Mouse (Mus musculus): Measurements from ENCODE around the gene Phrf1. TPM values are rescaled to one million over a fixed set of nuclear protein-coding genes. Genes with fewer than 3 reads are reported as not detected.

Phrf1 gene
- polyA plus RNA-seq, 1 experiment from 2014 or later: 114 TPM

DNA sequence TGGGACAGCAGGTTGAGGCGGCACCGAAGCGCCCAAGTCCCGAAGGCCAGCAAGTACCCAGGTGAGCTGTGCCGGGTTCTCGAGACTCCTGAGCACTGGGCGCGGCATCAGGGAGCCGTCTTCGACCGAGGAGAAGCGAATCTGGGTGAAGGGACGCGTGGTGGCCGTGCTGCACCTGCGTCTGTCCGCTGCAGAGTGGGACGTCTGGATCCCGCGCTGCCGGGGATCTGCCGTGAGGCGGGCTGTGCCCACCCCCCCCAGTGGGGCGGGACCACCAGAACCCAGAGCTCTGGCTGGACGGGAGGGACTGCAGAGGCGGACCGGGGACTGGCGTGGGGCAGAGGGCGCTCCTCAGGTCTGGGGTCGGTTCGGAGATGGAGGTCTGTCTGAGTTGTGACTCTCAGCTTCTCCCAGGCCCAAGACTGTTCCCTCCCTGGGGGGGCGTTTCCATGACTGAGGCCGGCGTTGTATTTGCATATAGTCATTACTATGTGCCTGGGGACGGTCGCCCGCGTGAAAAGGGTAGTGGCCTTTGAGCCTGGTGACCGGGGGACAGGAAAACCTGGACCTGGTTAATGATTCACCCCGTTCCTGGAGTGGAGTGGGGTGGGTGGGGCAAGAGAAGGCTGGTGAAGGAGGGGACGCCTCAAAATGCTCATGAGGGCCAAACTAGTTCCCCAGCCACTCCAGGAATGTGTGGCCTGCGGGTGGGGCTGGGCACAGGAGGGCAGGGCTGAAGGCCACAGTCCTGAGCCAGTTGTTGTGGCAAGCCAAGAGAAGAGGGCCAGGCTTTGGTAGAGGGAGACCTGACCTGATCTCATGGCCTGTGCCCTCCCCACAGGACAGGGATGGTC is 12.5 kb upstream of the Phrf1 start:
- Histone ChIP-seq H3K4me1 (peaks cover 73% of the 10 kb centered on the region), H3K27ac (replicated peaks) (peak overlapping the region; percentile 97), H3K9me3 (replicated peaks) (no peaks in the 10 kb centered on the region), H3K4me3 (peak overlapping the region; percentile 81), H3K27me3 (ENCODE audit: low read depth, poor library complexity, severe bottlenecking) (no peaks in the 10 kb centered on the region), H3K36me3 (peaks cover 37% of the 10 kb centered on the region)
- WGBS: under 1% methylated on average over 42 of the region's 42 CpGs
- DNase-seq (ENCODE audit: low spot score): no peak

GRCm38 (mm10) chr7:141216894-141217293 is 11.7 kb upstream of the Phrf1 start:
- Histone ChIP-seq H3K36me3 (peaks cover 37% of the 10 kb centered on the region), H3K9me3 (replicated peaks) (no peaks in the 10 kb centered on the region), H3K27me3 (ENCODE audit: low read depth, poor library complexity, severe bottlenecking) (no peaks in the 10 kb centered on the region), H3K4me1 (peaks cover 77% of the 10 kb centered on the region), H3K27ac (replicated peaks) (peak overlapping the region; percentile 97), H3K4me3 (peak overlapping the region; percentile 81)
- DNase-seq (ENCODE audit: low spot score): no peak
- 91% methylated on average over 11 of the region's 11 CpGs for WGBS

- Histone ChIP-seq H3K36me3 (peaks cover 37% of the 10 kb centered on the region), H3K27ac (replicated peaks) (0 out of 2 replicates have a peak overlapping the region, but pooled peaks have one; percentile 97), H3K27me3 (ENCODE audit: low read depth, poor library complexity, severe bottlenecking) (no peaks in the 10 kb centered on the region), H3K9me3 (replicated peaks) (no peaks in the 10 kb centered on the region), H3K4me1 (peaks cover 80% of the 10 kb centered on the region), H3K4me3 (peak overlapping the region; percentile 81)
- WGBS: 90% methylated on average over 17 of the region's 17 CpGs
- no peak for DNase-seq (ENCODE audit: low spot score)
Observed at GRCm38 (mm10) chr7:141217343-141218013, 11.1 kb upstream of the Phrf1 start.

DNA sequence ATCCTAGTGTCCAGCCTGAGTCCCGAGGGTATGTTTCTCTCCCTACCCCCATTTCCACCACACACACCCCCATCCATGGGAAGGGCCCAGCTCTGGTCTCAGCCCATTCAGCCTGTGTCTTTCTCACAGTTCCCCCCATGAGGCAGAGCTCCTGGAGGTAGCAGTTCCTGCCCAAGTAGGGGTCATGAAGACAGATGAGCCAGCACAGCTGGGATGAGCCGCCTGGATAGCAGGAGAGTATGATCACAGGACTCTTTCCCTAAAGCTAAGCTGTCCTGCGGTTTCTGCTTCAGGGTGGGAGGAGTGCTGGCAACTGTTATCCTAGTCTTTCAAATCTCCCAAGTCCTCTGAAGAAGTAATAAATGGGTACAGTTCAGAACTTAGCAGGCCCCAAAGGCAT is 10.4 kb upstream of the Phrf1 start:
- 83% methylated on average over 3 of the region's 3 CpGs for WGBS
- H3K4me3 ChIP-seq: peak overlapping the region; percentile 9; the same call in 1 of the 2 replicates
- H3K4me1 ChIP-seq: peaks cover 77% of the 10 kb centered on the region
- H3K9me3 ChIP-seq (replicated peaks): no peaks in the 10 kb centered on the region
- no peaks in the 10 kb centered on the region for H3K27me3 ChIP-seq (ENCODE audit: low read depth, poor library complexity, severe bottlenecking)
- peaks cover 37% of the 10 kb centered on the region for H3K36me3 ChIP-seq
- 0 out of 2 replicates have a peak overlapping the region, but pooled peaks have one; percentile 97 for H3K27ac ChIP-seq (replicated peaks)
- DNase-seq (ENCODE audit: low spot score): no peak

- no peak for DNase-seq (ENCODE audit: low spot score)
- WGBS: 90% methylated on average over 5 of the region's 5 CpGs
- no peaks in the 10 kb centered on the region for H3K27me3 ChIP-seq (ENCODE audit: low read depth, poor library complexity, severe bottlenecking)
- H3K36me3 ChIP-seq: peaks cover 37% of the 10 kb centered on the region
- no peak overlapping the region for H3K27ac ChIP-seq (replicated peaks)
- H3K4me3 ChIP-seq: 0 out of 2 replicates have a peak overlapping the region, but pooled peaks have one; percentile 9
- peaks cover 77% of the 10 kb centered on the region for H3K4me1 ChIP-seq
- H3K9me3 ChIP-seq (replicated peaks): no peaks in the 10 kb centered on the region
Observed at GRCm38 (mm10) chr7:141218557-141219133, 9.9 kb upstream of the Phrf1 start.

DNA sequence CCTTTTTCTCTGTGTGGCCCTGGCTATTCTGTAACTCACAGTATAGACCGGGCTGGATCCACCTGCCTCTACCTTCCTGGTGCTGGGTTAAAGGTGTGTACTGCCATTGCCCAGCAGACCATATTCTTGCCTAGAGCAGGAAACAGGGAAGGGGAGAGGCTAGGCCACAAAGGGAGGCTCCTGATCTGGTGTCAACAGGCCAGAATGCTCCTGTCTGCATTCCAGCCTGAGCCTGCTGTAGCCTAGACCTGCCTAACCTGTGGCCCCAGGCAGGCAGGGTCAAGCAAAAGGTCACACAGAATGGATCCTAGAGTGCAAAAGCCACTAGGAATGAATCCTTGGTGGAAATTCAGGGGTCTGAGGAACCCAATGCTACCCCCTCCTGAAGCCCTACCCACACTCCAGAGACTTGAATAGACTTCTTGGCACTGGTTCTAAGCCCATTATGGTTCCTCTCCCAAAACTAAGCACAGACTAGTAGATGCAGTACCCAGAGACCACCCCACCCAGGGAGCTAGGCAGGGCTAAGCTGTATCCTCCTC is 9.0 kb upstream of the Phrf1 start:
- Histone ChIP-seq H3K36me3 (peaks cover 37% of the 10 kb centered on the region), H3K27ac (replicated peaks) (no peak overlapping the region; the same call in 1 of the 2 replicates), H3K9me3 (replicated peaks) (no peaks in the 10 kb centered on the region), H3K4me3 (peak overlapping the region; percentile 12; the same call in 1 of the 2 replicates), H3K27me3 (ENCODE audit: low read depth, poor library complexity, severe bottlenecking) (no peaks in the 10 kb centered on the region), H3K4me1 (peaks cover 67% of the 10 kb centered on the region)
- WGBS: 100% methylated on average over 1 of the region's 1 CpGs
- no peak for DNase-seq (ENCODE audit: low spot score)

DNA sequence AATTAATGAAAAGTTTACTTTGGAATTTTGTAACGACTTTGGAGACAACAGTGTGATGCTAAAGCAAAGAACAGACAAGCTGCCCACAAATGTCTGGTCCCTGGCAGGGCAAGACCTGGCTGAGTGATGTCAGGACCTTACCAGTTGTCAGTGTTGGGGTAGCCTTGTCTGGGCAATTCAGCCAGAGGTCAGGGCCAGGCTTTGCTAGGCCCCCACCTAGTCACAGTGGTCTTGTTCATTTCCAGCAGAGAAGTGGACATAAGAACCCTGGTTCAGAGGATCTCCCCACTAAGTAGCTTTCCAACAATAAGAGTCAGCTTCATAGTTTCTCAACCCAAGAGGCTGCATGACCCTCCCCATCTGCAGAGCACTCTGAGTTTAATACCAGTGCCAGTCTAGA is 8.2 kb upstream of the Phrf1 start:
- H3K4me3 ChIP-seq: peak overlapping the region; percentile 64
- 78% methylated on average over 1 of the region's 1 CpGs for WGBS
- H3K27ac ChIP-seq (replicated peaks): peak overlapping the region; percentile 89

GRCm38 (mm10) chr7:141221249-141222125 is 7.1 kb upstream of the Phrf1 start:
- Histone ChIP-seq H3K4me3 (peak overlapping the region; percentile 64), H3K27ac (replicated peaks) (peak overlapping the region; percentile 89), H3K4me1 (peaks cover 51% of the 10 kb centered on the region), H3K9me3 (replicated peaks) (no peaks in the 10 kb centered on the region), H3K27me3 (ENCODE audit: low read depth, poor library complexity, severe bottlenecking) (no peaks in the 10 kb centered on the region), H3K36me3 (peaks cover 37% of the 10 kb centered on the region)
- peak; percentile 99 for DNase-seq (ENCODE audit: low spot score)
- WGBS: 3% methylated on average over 44 of the region's 44 CpGs

More for the DNA sequence above, 8.2 kb upstream of the Phrf1 start:
- H3K9me3 ChIP-seq (replicated peaks): no peaks in the 10 kb centered on the region
- DNase-seq (ENCODE audit: low spot score): no peak
- peaks cover 60% of the 10 kb centered on the region for H3K4me1 ChIP-seq
- peaks cover 37% of the 10 kb centered on the region for H3K36me3 ChIP-seq
- no peaks in the 10 kb centered on the region for H3K27me3 ChIP-seq (ENCODE audit: low read depth, poor library complexity, severe bottlenecking)

- H3K27me3 ChIP-seq (ENCODE audit: low read depth, poor library complexity, severe bottlenecking): no peaks in the 10 kb centered on the region
- whole genome bisulfite sequencing: 18% methylated on average over 8 of the region's 8 CpGs
- H3K4me1 ChIP-seq: peaks cover 45% of the 10 kb centered on the region
- peak overlapping the region; percentile 89 for H3K27ac ChIP-seq (replicated peaks)
- no peaks in the 10 kb centered on the region for H3K9me3 ChIP-seq (replicated peaks)
- peak overlapping the region; percentile 64 for H3K4me3 ChIP-seq
- no peak for DNase-seq (ENCODE audit: low spot score)
- peaks cover 35% of the 10 kb centered on the region for H3K36me3 ChIP-seq
Observed at GRCm38 (mm10) chr7:141222126-141222467, 6.5 kb upstream of the Phrf1 start.

GRCm38 (mm10) chr7:141222696-141223215 is 5.8 kb upstream of the Phrf1 start:
- Histone ChIP-seq H3K27ac (replicated peaks) (peak overlapping the region; percentile 89), H3K27me3 (ENCODE audit: low read depth, poor library complexity, severe bottlenecking) (no peaks in the 10 kb centered on the region), H3K36me3 (peaks cover 28% of the 10 kb centered on the region), H3K4me1 (peaks cover 39% of the 10 kb centered on the region), H3K4me3 (peak overlapping the region; percentile 64; the same call in 1 of the 2 replicates), H3K9me3 (replicated peaks) (no peaks in the 10 kb centered on the region)
- WGBS: 90% methylated on average over 4 of the region's 4 CpGs
- DNase-seq (ENCODE audit: low spot score): no peak

- WGBS: 85% methylated on average over 6 of the region's 6 CpGs
- peaks cover 38% of the 10 kb centered on the region for H3K4me1 ChIP-seq
- no peak for DNase-seq (ENCODE audit: low spot score)
Observed at GRCm38 (mm10) chr7:141226535-141226934, 2.0 kb upstream of the Phrf1 start.

More at GRCm38 (mm10) chr7:141226535-141226934, 2.0 kb upstream of the Phrf1 start:
- Histone ChIP-seq H3K36me3 (peaks cover 14% of the 10 kb centered on the region), H3K4me3 (no peak overlapping the region), H3K27ac (replicated peaks) (no peak overlapping the region), H3K9me3 (replicated peaks) (no peaks in the 10 kb centered on the region), H3K27me3 (ENCODE audit: low read depth, poor library complexity, severe bottlenecking) (no peaks in the 10 kb centered on the region)
